Mouse (Mus musculus) brain, embryonic 14.5 days (tissue): ENCODE results near the gene Ift43.

Experiments
- CTCF ChIP-seq: fragments of 200-500 bp; IDR thresholded peaks from 2 replicates; pipeline ENCODE4 v1.5.1; 2012; ENCODE audit warnings: inconsistent platforms, mild to moderate bottlenecking, moderate library complexity, borderline replicate concordance; ENCODE audit not compliant: insufficient read depth, insufficient read length; ENCODE audit errors: extremely low read depth
- POLR2A ChIP-seq: fragments of 200-500 bp; IDR thresholded peaks from 2 replicates; pipeline ENCODE4 v1.6.1; 2012; ENCODE audit warnings: mild to moderate bottlenecking, inconsistent platforms, borderline replicate concordance; ENCODE audit not compliant: poor library complexity, insufficient read depth, insufficient read length, severe bottlenecking; ENCODE audit errors: extremely low read depth

GRCm38 (mm10) chr12:86046141-86046540 lies 36.2 kb upstream of the Ift43 start:
- TF ChIP-seq CTCF = no peak
- no peak for TF ChIP-seq POLR2A
